Mouse (Mus musculus) liver, embryonic 14.5 days (tissue): ENCODE results near the gene Exph5. TPM values are rescaled to one million over a fixed set of nuclear protein-coding genes. Genes with fewer than 3 reads are reported as not detected.

Source experiments
- ATAC-seq: fragments of 200-750 bp; cut with Nextera tagmentation; 2 replicates; pipeline ENCODE4 v1.8.0; 2017; ENCODE audit warnings: moderate number of reproducible peaks, mild to moderate bottlenecking, moderate library complexity; ENCODE audit not compliant: insufficient read depth
- DNase-seq, 3 experiments: peaks; one replicate each; pipeline ENCODE4 v3.0.0-alpha.2; 2012 to 2013; ENCODE audit warnings: low read depth in 3 of 3, low spot score in 3 of 3
- H3K27ac ChIP-seq: fragments of 300-500 bp; sonication (generic); 2 replicates; pipeline ENCODE4 v1.5.1; 2014; ENCODE audit warnings: moderate library complexity, mild to moderate bottlenecking, control low read depth, inconsistent platforms
- H3K27me3 ChIP-seq: fragments of 300-500 bp; sonication (generic); 2 replicates; pipeline ENCODE4 v1.6.1; 2014; ENCODE audit warnings: mild to moderate bottlenecking, low read length, moderate library complexity; ENCODE audit not compliant: control insufficient read depth, insufficient read depth
- H3K36me3 ChIP-seq: fragments of 300-500 bp; sonication (generic); replicated peaks from 2 replicates; pipeline ENCODE4 v1.6.1; 2014; ENCODE audit warnings: low read depth; ENCODE audit not compliant: control insufficient read depth, insufficient read depth
- H3K4me1 ChIP-seq, 2 experiments: fragments of 200-500 bp in 1 of 2; fragments of 300-500 bp in 1 of 2; sonication (generic) in 1 of 2; replicated peaks; 2 replicates each; pipeline ENCODE4 v1.6.1; 2012 to 2014; ENCODE audit warnings: antibody characterized with exemption in 1 of 2, inconsistent platforms in 1 of 2, low read length in 1 of 2; ENCODE audit not compliant: control insufficient read depth in 2 of 2, insufficient read depth in 2 of 2
- H3K4me2 ChIP-seq: fragments of 300-500 bp; sonication (generic); 2 replicates; pipeline ENCODE4 v1.6.1; 2014; ENCODE audit warnings: low read depth, mild to moderate bottlenecking, control low read depth, moderate library complexity
- H3K4me3 ChIP-seq, 2 experiments: fragments of 200-500 bp in 1 of 2; fragments of 300-500 bp in 1 of 2; sonication (generic) in 1 of 2; 2 replicates each; pipeline ENCODE4 v1.5.1; 2012 to 2014; ENCODE audit warnings: low read depth in 2 of 2, low read length in 2 of 2, mild to moderate bottlenecking in 2 of 2, control low read depth in 1 of 2, inconsistent platforms in 1 of 2, moderate library complexity in 1 of 2; ENCODE audit not compliant: insufficient read depth in 1 of 2
- H3K9ac ChIP-seq: fragments of 300-500 bp; sonication (generic); replicated peaks from 2 replicates; pipeline ENCODE4 v1.6.1; 2014; ENCODE audit warnings: mild to moderate bottlenecking, control low read depth, moderate library complexity
- H3K9me3 ChIP-seq: fragments of 300-500 bp; sonication (generic); 2 replicates; pipeline ENCODE4 v1.6.1; 2016; ENCODE audit warnings: low read length, mixed read lengths; ENCODE audit not compliant: control insufficient read depth
- CTCF ChIP-seq: IDR thresholded peaks from 2 replicates; pipeline ENCODE4 v1.5.1; 2016; ENCODE audit warnings: antibody characterized with exemption, low read depth, control low read depth
- EP300 ChIP-seq: IDR thresholded peaks from 2 replicates; pipeline ENCODE4 v1.6.1; 2016; ENCODE audit warnings: antibody characterized with exemption, low read depth
- WGBS: fragments of 180-500 bp; shearing (Covaris S2); extraction: QIAGEN DNeasy Blood & Tissue Kit; methylation state at CpG from one replicate; pipeline ENCODE4 v1.1.7; 2014; ENCODE audit not compliant: insufficient replicate concordance; 5-methylcytosine and 5-hydroxymethylcytosine counted together
- polyA plus RNA-seq, 2 experiments: library from polyadenylated mRNA; depleted of rRNA in 1 of 2; stranded (reverse) in 1 of 2; unstranded in 1 of 2; fragments of >200 nt; fragmentation: Nextera tagmentation in 1 of 2; extraction: Ambion mirVana in 1 of 2; gene quantifications; 2 replicates each; pipeline versions ENCODE4 v1.2.1 to v1.2.3; 2012 to 2014

The Exph5 gene
- 0.11 and 0.13 TPM in 2 replicates for polyA plus RNA-seq (2012; rRNA removed)
- polyA plus RNA-seq (2014; fragmentation: Nextera tagmentation; extraction: Ambion mirVana), result 0.21 and 0.37 TPM in 2 replicates

GRCm38 (mm10) chr9:53301269-53301720 is at the start of gene Exph5:
TSS of gene Exph5 (plus strand) at chr9:53301670.
- Histone ChIP-seq H3K9ac (no peak within 1 kb of the TSS), H3K4me1 (0 out of 4 replicates have a peak, but pooled peaks cover 0 to 2% of the 10 kb centered on the region in 2 experiments), H3K4me3 (peak within 1 kb of the TSS; percentile 27 to 34; a peak in 3 of 4 replicates), H3K9me3 (no peaks in the 10 kb centered on the region), H3K27me3 (no peaks in the 10 kb centered on the region; the same call in 1 of the 2 replicates), H3K27ac (no peak within 1 kb of the TSS), H3K36me3 (no peaks in the 10 kb centered on the region), H3K4me2 (peak within 1 kb of the TSS; percentile 61)
- 1% methylated on average over 11 of the region's 11 CpGs for WGBS
- no peak for TF ChIP-seq EP300
- no peak for TF ChIP-seq CTCF
- DNase-seq, result peak in 2 of 3 experiments; percentile 7 to 12
- no peak for ATAC-seq

- Histone ChIP-seq H3K4me1 (no peaks in the 10 kb centered on the region), H3K9me3 (no peaks in the 10 kb centered on the region), H3K36me3 (no peaks in the 10 kb centered on the region), H3K9ac (no peak overlapping the region), H3K27ac (no peak overlapping the region), H3K4me2 (no peak overlapping the region), H3K27me3 (no peaks in the 10 kb centered on the region), H3K4me3 (no peak overlapping the region)
- DNase-seq (peak; percentile 38 to 47 (median 40)), ATAC-seq (no peak)
- 3% methylated on average over 4 of the region's 4 CpGs for WGBS
- TF ChIP-seq EP300 (no peak), CTCF (peak; percentile 78)
Measured at GRCm38 (mm10) chr9:53254368-53254767, 47.1 kb upstream of the Exph5 start.

GRCm38 (mm10) chr9:53256690-53257305 is 44.7 kb upstream of the Exph5 start:
- ATAC-seq (no peak), DNase-seq (no peak)
- Histone ChIP-seq H3K36me3 (no peaks in the 10 kb centered on the region), H3K27ac (no peak overlapping the region), H3K4me1 (no peaks in the 10 kb centered on the region), H3K4me3 (no peak overlapping the region), H3K9ac (no peak overlapping the region), H3K27me3 (no peaks in the 10 kb centered on the region), H3K9me3 (no peaks in the 10 kb centered on the region), H3K4me2 (no peak overlapping the region)
- WGBS, result 64% methylated on average over 4 of the region's 4 CpGs
- no peak for TF ChIP-seq CTCF
- no peak for TF ChIP-seq EP300

- no peaks in the 10 kb centered on the region for H3K9me3 ChIP-seq
- H3K4me3 ChIP-seq, result no peak overlapping the region
- no peaks in the 10 kb centered on the region for H3K4me1 ChIP-seq
- no peaks in the 10 kb centered on the region for H3K36me3 ChIP-seq
- TF ChIP-seq CTCF, result no peak
- TF ChIP-seq EP300, result no peak
- no peak for DNase-seq
- H3K4me2 ChIP-seq, result no peak overlapping the region
- no peak for ATAC-seq
- WGBS, result 19% methylated on average over 3 of the region's 3 CpGs
- no peak overlapping the region for H3K27ac ChIP-seq
- no peak overlapping the region for H3K9ac ChIP-seq
- no peaks in the 10 kb centered on the region for H3K27me3 ChIP-seq
Measured at GRCm38 (mm10) chr9:53257772-53258171, 43.7 kb upstream of the Exph5 start.

GRCm38 (mm10) chr9:53258199-53258598 is 43.3 kb upstream of the Exph5 start:
- Histone ChIP-seq H3K27ac (no peak overlapping the region), H3K9me3 (no peaks in the 10 kb centered on the region), H3K9ac (no peak overlapping the region), H3K27me3 (no peaks in the 10 kb centered on the region), H3K4me2 (no peak overlapping the region), H3K4me1 (no peaks in the 10 kb centered on the region), H3K36me3 (no peaks in the 10 kb centered on the region), H3K4me3 (no peak overlapping the region)
- ATAC-seq, result no peak
- DNase-seq, result no peak
- WGBS, result 48% methylated on average over 6 of the region's 6 CpGs
- TF ChIP-seq EP300 (no peak), CTCF (no peak)
